Mouse (Mus musculus) lung, postnatal 0 days (tissue): Measurements from ENCODE around the gene Btbd2.

Experiments used
- CTCF ChIP-seq: IDR thresholded peaks from 2 replicates; pipeline ENCODE4 v1.5.1; 2016; ENCODE audit warnings: antibody characterized with exemption, mild to moderate bottlenecking
- EP300 ChIP-seq: IDR thresholded peaks from 2 replicates; pipeline ENCODE4 v1.6.1; 2016; ENCODE audit warnings: antibody characterized with exemption, mild to moderate bottlenecking, control low read depth

- TF ChIP-seq EP300 (no peak), CTCF (no peak)
Observed at GRCm38 (mm10) chr10:80663485-80664196, 6.8 kb upstream of the Btbd2 start.
